Mouse (Mus musculus) liver, embryonic 16.5 days (tissue): ENCODE measurements around the gene Mrps18b. TPM values are rescaled to one million over a fixed set of nuclear protein-coding genes. Genes with fewer than 3 reads are reported as not detected.
"Not testable (repeated sequence)": the region's sequence is repeated elsewhere in the genome, so short reads cannot be mapped to it uniquely, and the experiment has no call there.

Experiments used
- ATAC-seq: fragments of 200-750 bp; cut with Nextera tagmentation; 2 replicates; pipeline ENCODE4 v1.8.0; 2017; ENCODE audit warnings: low read depth, mild to moderate bottlenecking, moderate number of reproducible peaks, moderate library complexity
- H3K27ac ChIP-seq: fragments of 300-500 bp; sonication (generic); 2 replicates; pipeline ENCODE4 v1.5.1; 2014; ENCODE audit warnings: mild to moderate bottlenecking, low read length
- H3K27me3 ChIP-seq: fragments of 300-500 bp; sonication (generic); 2 replicates; pipeline ENCODE4 v1.6.1; 2014; ENCODE audit warnings: low read depth, low read length, mixed read lengths; ENCODE audit not compliant: control insufficient read depth, insufficient read depth
- H3K36me3 ChIP-seq: fragments of 300-500 bp; sonication (generic); 2 replicates; pipeline ENCODE4 v1.6.1; 2014; ENCODE audit warnings: mild to moderate bottlenecking; ENCODE audit not compliant: control insufficient read depth, insufficient read depth
- H3K4me1 ChIP-seq: fragments of 300-500 bp; sonication (generic); 2 replicates; pipeline ENCODE4 v1.6.1; 2014; ENCODE audit warnings: low read depth, low read length, mixed read lengths; ENCODE audit not compliant: control insufficient read depth
- H3K4me2 ChIP-seq: fragments of 300-500 bp; sonication (generic); 2 replicates; pipeline ENCODE4 v1.6.1; 2014; ENCODE audit warnings: low read depth, low read length, mixed read lengths
- H3K4me3 ChIP-seq: fragments of 300-500 bp; sonication (generic); 2 replicates; pipeline ENCODE4 v1.5.1; 2014; ENCODE audit warnings: low read depth, mild to moderate bottlenecking, low read length
- H3K9ac ChIP-seq: fragments of 300-500 bp; sonication (generic); 2 replicates; pipeline ENCODE4 v1.6.1; 2014; ENCODE audit warnings: low read depth, low read length
- H3K9me3 ChIP-seq: fragments of 300-500 bp; sonication (generic); replicated peaks from 2 replicates; pipeline ENCODE4 v1.6.1; 2016; ENCODE audit warnings: low read length; ENCODE audit not compliant: control insufficient read depth
- WGBS: fragments of 180-500 bp; shearing (Covaris S2); extraction: QIAGEN DNeasy Blood & Tissue Kit; methylation state at CpG from one replicate; pipeline ENCODE4 v1.1.7; 2014; ENCODE audit not compliant: insufficient replicate concordance; 5-methylcytosine and 5-hydroxymethylcytosine counted together
- polyA plus RNA-seq: library from polyadenylated mRNA; unstranded; fragments of >200 nt; fragmentation: Nextera tagmentation; extraction: Ambion mirVana; gene quantifications from 2 replicates; pipeline ENCODE4 v1.2.1, GENCODE M21; 2015

Gene Mrps18b
- polyA plus RNA-seq, 1 experiment from 2014 or later: 56.3 TPM

- Histone ChIP-seq H3K27ac (no peak overlapping the region), H3K27me3 (no peaks in the 10 kb centered on the region), H3K4me1 (no peaks in the 10 kb centered on the region), H3K4me3 (no peak overlapping the region), H3K9me3 (no peaks in the 10 kb centered on the region), H3K9ac (no peak overlapping the region), H3K4me2 (no peak overlapping the region), H3K36me3 (no peaks in the 10 kb centered on the region)
- 0 out of 2 replicates have a peak, but pooled peaks have one; percentile 37 for ATAC-seq
- 13% methylated on average over 2 of the region's 2 CpGs for WGBS
Observed at GRCm38 (mm10) chr17:35937700-35938348, 21.6 kb upstream of the Mrps18b start.

GRCm38 (mm10) chr17:35935763-35936162 lies 19.6 kb upstream of the Mrps18b start:
- not testable (repeated sequence) for H3K9ac ChIP-seq, H3K9me3 ChIP-seq, H3K27me3 ChIP-seq, H3K4me1 ChIP-seq, ATAC-seq, H3K4me3 ChIP-seq, H3K4me2 ChIP-seq, H3K27ac ChIP-seq, H3K36me3 ChIP-seq
- 80% methylated on average over 14 of the region's 14 CpGs for WGBS

GRCm38 (mm10) chr17:35932608-35933007 lies 16.4 kb upstream of the Mrps18b start:
- Histone ChIP-seq H3K4me3 (no peak overlapping the region), H3K4me2 (no peak overlapping the region), H3K36me3 (peaks cover 34% of the 10 kb centered on the region), H3K9ac (no peak overlapping the region), H3K27me3 (no peaks in the 10 kb centered on the region), H3K4me1 (peaks cover 8% of the 10 kb centered on the region), H3K9me3 (no peaks in the 10 kb centered on the region), H3K27ac (no peak overlapping the region)
- 82% methylated on average over 4 of the region's 4 CpGs for WGBS
- ATAC-seq: no peak

- H3K4me1 ChIP-seq: peaks cover 22% of the 10 kb centered on the region
- no peak overlapping the region for H3K9ac ChIP-seq
- no peak for ATAC-seq
- H3K27ac ChIP-seq: no peak overlapping the region
- no peaks in the 10 kb centered on the region for H3K9me3 ChIP-seq
- no peak overlapping the region for H3K4me3 ChIP-seq
- peaks cover 49% of the 10 kb centered on the region for H3K36me3 ChIP-seq
- no peak overlapping the region for H3K4me2 ChIP-seq
- WGBS: 88% methylated on average over 12 of the region's 12 CpGs
- H3K27me3 ChIP-seq: no peaks in the 10 kb centered on the region
Observed at GRCm38 (mm10) chr17:35930627-35931026, 14.4 kb upstream of the Mrps18b start.

- ATAC-seq: no peak
- Histone ChIP-seq H3K4me1 (peaks cover 33% of the 10 kb centered on the region), H3K36me3 (peaks cover 60% of the 10 kb centered on the region), H3K27me3 (no peaks in the 10 kb centered on the region), H3K4me3 (no peak overlapping the region), H3K9me3 (no peaks in the 10 kb centered on the region), H3K27ac (no peak overlapping the region), H3K4me2 (no peak overlapping the region), H3K9ac (no peak overlapping the region)
- 79% methylated on average over 2 of the region's 2 CpGs for WGBS
Observed at GRCm38 (mm10) chr17:35929534-35929933, 13.3 kb upstream of the Mrps18b start.

- H3K27ac ChIP-seq: peak overlapping the region; percentile 66
- peaks cover 39% of the 10 kb centered on the region for H3K4me1 ChIP-seq
- WGBS: 12% methylated on average over 1 of the region's 1 CpGs
- H3K4me2 ChIP-seq: no peak overlapping the region
- ATAC-seq: peak; percentile 82
- H3K36me3 ChIP-seq: peaks cover 76% of the 10 kb centered on the region
- H3K4me3 ChIP-seq: no peak overlapping the region
- no peak overlapping the region; the same call in 1 of the 2 replicates for H3K9ac ChIP-seq
- H3K9me3 ChIP-seq: no peaks in the 10 kb centered on the region
- H3K27me3 ChIP-seq: no peaks in the 10 kb centered on the region
Observed at GRCm38 (mm10) chr17:35927471-35927870, 11.3 kb upstream of the Mrps18b start.

GRCm38 (mm10) chr17:35923281-35923680 lies 7.1 kb upstream of the Mrps18b start:
- Histone ChIP-seq H3K36me3 (peaks cover 49% of the 10 kb centered on the region), H3K27me3 (no peaks in the 10 kb centered on the region), H3K9me3 (no peaks in the 10 kb centered on the region), H3K4me1 (peaks cover 69% of the 10 kb centered on the region), H3K4me3 (no peak overlapping the region), H3K9ac (no peak overlapping the region), H3K4me2 (no peak overlapping the region), H3K27ac (no peak overlapping the region)
- WGBS: 87% methylated on average over 4 of the region's 4 CpGs
- no peak for ATAC-seq

- Histone ChIP-seq H3K4me2 (no peak overlapping the region), H3K27me3 (no peaks in the 10 kb centered on the region), H3K36me3 (peaks cover 44% of the 10 kb centered on the region), H3K9ac (no peak overlapping the region), H3K27ac (no peak overlapping the region), H3K4me3 (no peak overlapping the region), H3K9me3 (no peaks in the 10 kb centered on the region), H3K4me1 (peaks cover 62% of the 10 kb centered on the region)
- WGBS: 82% methylated on average over 3 of the region's 3 CpGs
- ATAC-seq: no peak
Observed at GRCm38 (mm10) chr17:35922566-35922965, 6.4 kb upstream of the Mrps18b start.

GRCm38 (mm10) chr17:35921710-35922109 lies 5.5 kb upstream of the Mrps18b start:
- Histone ChIP-seq H3K4me2 (no peak overlapping the region), H3K36me3 (peaks cover 44% of the 10 kb centered on the region), H3K4me1 (peaks cover 56% of the 10 kb centered on the region), H3K9ac (no peak overlapping the region), H3K27ac (no peak overlapping the region), H3K4me3 (no peak overlapping the region), H3K27me3 (no peaks in the 10 kb centered on the region), H3K9me3 (no peaks in the 10 kb centered on the region)
- ATAC-seq: no peak
- WGBS: 80% methylated on average over 4 of the region's 4 CpGs
